Mouse (Mus musculus): ENCODE measurements around the gene Dop1b. TPM values are rescaled to one million over a fixed set of nuclear protein-coding genes. Genes with fewer than 3 reads are reported as not detected.

The Dop1b gene
- polyA plus RNA-seq, 1 experiment from 2014 or later = 30.1 TPM

DNA sequence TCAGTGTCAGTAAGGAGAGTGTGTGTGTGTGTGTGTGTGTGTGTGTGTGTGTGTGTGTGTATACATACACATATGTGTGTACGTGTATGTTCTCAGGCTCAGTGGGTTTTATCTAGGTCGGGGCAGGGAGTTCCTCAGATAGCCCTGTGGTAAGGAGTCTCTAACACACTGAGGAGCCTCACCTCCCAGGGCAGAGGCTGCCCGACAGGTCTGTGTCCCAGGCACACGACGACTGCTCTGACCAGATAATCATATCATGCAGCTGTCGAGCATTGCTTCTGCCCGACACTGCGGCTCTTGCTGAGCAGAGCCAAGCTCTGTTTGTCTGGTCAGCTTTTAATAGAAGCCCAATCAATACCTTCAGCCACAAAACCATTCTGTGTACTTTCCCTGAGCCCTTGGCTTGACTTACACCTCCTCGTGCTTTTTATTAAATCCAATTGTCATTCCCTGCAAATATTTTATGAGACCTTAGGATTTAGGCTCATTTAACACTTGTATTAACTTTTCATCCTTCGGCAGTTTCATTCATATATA is 33.2 kb downstream of the Dop1b start:
- no peaks in the 10 kb centered on the region for H3K9me3 ChIP-seq (ENCODE audit: low read length)
- H3K4me3 ChIP-seq (ENCODE audit: low read length) = no peak overlapping the region
- H3K4me2 ChIP-seq (replicated peaks; ENCODE audit: low read depth, low read length) = no peak overlapping the region
- H3K4me1 ChIP-seq (ENCODE audit: insufficient read depth, low read length) = no peaks in the 10 kb centered on the region
- ATAC-seq (ENCODE audit: low FRiP score, low TSS enrichment) = no peak
- 80% methylated on average over 10 of the region's 10 CpGs for WGBS
- no peaks in the 10 kb centered on the region for H3K27me3 ChIP-seq (ENCODE audit: insufficient read depth, low read length)
- no peak overlapping the region for H3K27ac ChIP-seq (ENCODE audit: low read length)
- no peak overlapping the region for H3K9ac ChIP-seq (replicated peaks; ENCODE audit: low read length)
- H3K36me3 ChIP-seq (ENCODE audit: insufficient read depth, low read length) = no peaks in the 10 kb centered on the region

DNA sequence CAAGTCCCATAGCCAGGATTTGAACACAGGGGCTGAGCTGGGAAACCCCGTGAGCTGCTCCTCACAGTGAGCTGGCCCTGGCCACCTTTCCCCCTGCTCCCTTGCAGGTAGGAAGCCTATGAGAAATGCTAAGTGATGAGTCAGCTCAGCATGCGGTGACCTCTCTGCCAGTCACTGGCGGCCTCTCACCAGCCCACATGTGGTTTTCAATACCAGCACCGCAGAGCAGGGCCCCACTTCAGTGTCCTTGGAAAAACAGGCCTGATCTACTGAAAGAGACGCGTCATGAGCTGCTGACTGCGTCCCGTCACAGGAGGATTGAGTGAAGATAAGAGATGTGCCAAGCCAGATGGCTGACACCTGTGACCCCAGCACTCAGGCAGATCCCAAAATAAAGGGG is 34.7 kb downstream of the Dop1b start:
- ATAC-seq (ENCODE audit: low FRiP score, low TSS enrichment) = no peak
- no peak overlapping the region for H3K27ac ChIP-seq (ENCODE audit: low read length)
- no peak overlapping the region for H3K9ac ChIP-seq (replicated peaks; ENCODE audit: low read length)
- no peaks in the 10 kb centered on the region for H3K27me3 ChIP-seq (ENCODE audit: insufficient read depth, low read length)
- H3K4me2 ChIP-seq (replicated peaks; ENCODE audit: low read depth, low read length) = no peak overlapping the region
- 83% methylated on average over 8 of the region's 8 CpGs for WGBS
- H3K4me1 ChIP-seq (ENCODE audit: insufficient read depth, low read length) = no peaks in the 10 kb centered on the region
- no peak overlapping the region for H3K4me3 ChIP-seq (ENCODE audit: low read length)
- H3K36me3 ChIP-seq (ENCODE audit: insufficient read depth, low read length) = no peaks in the 10 kb centered on the region
- no peaks in the 10 kb centered on the region for H3K9me3 ChIP-seq (ENCODE audit: low read length)

DNA sequence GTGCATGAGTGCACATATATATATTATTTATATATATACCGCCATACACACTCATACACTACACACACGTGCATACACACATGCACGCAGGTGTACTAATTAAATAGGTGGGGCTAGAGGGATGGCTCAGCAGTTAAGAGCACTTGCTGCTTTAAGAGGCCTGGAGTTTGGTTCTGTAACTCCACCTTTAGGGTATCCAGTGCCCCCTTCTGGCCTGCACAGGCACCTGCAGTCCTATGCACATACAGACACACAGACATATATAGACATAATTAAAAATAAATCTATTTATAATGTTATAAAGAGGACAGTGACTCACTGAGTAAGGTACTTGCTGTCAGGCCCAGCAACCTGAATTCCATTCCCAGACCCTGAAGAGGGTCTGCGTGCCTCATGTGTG is 35.3 kb downstream of the Dop1b start:
- Histone ChIP-seq H3K9me3 (ENCODE audit: low read length) (no peaks in the 10 kb centered on the region), H3K9ac (replicated peaks; ENCODE audit: low read length) (no peak overlapping the region), H3K27me3 (ENCODE audit: insufficient read depth, low read length) (no peaks in the 10 kb centered on the region), H3K4me1 (ENCODE audit: insufficient read depth, low read length) (no peaks in the 10 kb centered on the region), H3K36me3 (ENCODE audit: insufficient read depth, low read length) (no peaks in the 10 kb centered on the region), H3K4me2 (replicated peaks; ENCODE audit: low read depth, low read length) (no peak overlapping the region), H3K27ac (ENCODE audit: low read length) (no peak overlapping the region), H3K4me3 (ENCODE audit: low read length) (no peak overlapping the region)
- 87% methylated on average over 4 of the region's 4 CpGs for WGBS
- ATAC-seq (ENCODE audit: low FRiP score, low TSS enrichment) = no peak

DNA sequence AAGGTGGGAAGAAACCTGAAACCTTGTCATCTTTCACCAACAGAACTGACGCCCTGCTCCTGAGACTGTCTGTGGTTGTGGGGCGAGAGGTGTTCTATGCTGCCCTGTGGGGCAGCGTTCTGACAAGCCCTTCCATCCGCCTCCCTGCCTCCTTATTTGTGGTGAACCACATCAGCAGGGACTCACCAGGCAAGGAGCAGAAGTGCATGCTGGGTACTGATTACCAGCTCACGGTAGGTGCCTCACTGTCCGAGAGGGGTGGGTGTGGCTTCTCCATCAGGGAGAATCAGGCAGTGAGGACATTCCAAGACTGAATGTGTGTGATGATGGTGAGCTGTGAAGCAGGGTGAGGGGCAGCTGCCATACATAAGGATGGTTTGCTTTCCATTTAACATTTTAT is 35.7 kb downstream of the Dop1b start:
- H3K4me1 ChIP-seq (ENCODE audit: insufficient read depth, low read length) = no peaks in the 10 kb centered on the region
- H3K4me2 ChIP-seq (replicated peaks; ENCODE audit: low read depth, low read length) = no peak overlapping the region
- H3K27ac ChIP-seq (ENCODE audit: low read length) = no peak overlapping the region
- H3K9me3 ChIP-seq (ENCODE audit: low read length) = no peaks in the 10 kb centered on the region
- H3K4me3 ChIP-seq (ENCODE audit: low read length) = no peak overlapping the region
- no peaks in the 10 kb centered on the region for H3K27me3 ChIP-seq (ENCODE audit: insufficient read depth, low read length)
- 68% methylated on average over 6 of the region's 6 CpGs for WGBS
- no peak for ATAC-seq (ENCODE audit: low FRiP score, low TSS enrichment)
- no peaks in the 10 kb centered on the region for H3K36me3 ChIP-seq (ENCODE audit: insufficient read depth, low read length)
- H3K9ac ChIP-seq (replicated peaks; ENCODE audit: low read length) = no peak overlapping the region

DNA sequence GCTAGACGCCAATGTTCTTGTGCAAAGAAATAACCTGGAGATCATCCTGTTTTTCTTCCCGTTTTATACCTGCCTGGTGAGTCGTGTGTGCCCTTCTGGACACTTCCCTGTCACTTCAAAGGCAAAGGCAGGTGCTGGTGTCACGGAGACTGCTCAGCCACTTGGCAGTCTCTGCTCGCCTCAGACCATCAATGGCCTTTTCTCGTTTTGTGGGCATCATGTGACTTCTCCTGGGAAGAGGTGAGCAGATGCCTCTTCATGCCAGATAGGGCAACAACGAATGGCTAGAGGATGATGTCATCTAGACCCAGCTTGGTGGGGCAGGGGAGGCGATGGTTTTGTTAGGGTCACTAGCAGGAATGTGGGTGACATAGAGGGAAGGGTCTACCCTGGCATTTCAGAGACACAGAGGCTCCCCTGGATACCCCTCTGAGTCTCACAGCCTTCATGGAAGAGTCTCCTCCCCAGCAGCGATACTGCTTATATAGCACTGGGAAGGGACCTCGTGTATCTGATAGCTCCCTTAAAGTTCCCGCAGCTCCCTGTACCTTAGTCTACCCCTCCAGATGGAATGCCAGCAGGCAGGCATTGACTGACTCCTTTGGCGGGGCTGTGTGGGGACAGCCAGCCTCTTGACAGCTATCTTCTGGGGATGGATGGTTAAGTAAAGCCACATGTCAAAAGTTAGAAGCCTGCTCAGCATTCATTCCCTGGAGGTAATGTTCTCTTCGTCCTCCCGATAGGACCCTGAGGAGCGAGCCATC is 37.6 kb downstream of the Dop1b start:
- no peak for ATAC-seq (ENCODE audit: low FRiP score, low TSS enrichment)
- Histone ChIP-seq H3K9ac (replicated peaks; ENCODE audit: low read length) (no peak overlapping the region), H3K4me1 (ENCODE audit: insufficient read depth, low read length) (no peaks in the 10 kb centered on the region), H3K4me3 (ENCODE audit: low read length) (no peak overlapping the region), H3K27me3 (ENCODE audit: insufficient read depth, low read length) (no peaks in the 10 kb centered on the region), H3K9me3 (ENCODE audit: low read length) (no peaks in the 10 kb centered on the region), H3K36me3 (ENCODE audit: insufficient read depth, low read length) (no peaks in the 10 kb centered on the region; the same call in 1 of the 2 replicates), H3K4me2 (replicated peaks; ENCODE audit: low read depth, low read length) (no peak overlapping the region), H3K27ac (ENCODE audit: low read length) (no peak overlapping the region)
- WGBS = 75% methylated on average over 15 of the region's 15 CpGs

DNA sequence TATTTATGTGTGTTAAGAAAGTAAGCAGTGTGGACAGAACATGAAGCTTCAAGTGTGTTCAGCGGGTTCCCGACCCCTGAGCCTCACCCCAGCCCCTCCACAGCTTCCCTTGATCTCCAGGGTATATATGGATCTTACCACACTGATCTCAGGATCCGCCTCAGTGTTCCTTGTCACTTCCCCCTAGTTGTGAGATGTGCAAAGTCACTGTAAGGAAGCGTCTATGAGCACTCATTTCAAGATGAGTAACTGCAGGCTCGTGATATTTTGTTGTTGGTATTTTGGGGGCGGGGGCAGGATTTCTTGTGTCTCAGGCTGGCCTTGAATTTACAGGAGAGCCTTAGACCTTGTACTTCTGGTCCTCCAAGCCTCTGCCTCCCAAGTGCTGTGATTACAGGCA is 38.8 kb downstream of the Dop1b start:
- 58% methylated on average over 6 of the region's 6 CpGs for WGBS
- no peaks in the 10 kb centered on the region for H3K27me3 ChIP-seq (ENCODE audit: insufficient read depth, low read length)
- H3K36me3 ChIP-seq (ENCODE audit: insufficient read depth, low read length) = no peaks in the 10 kb centered on the region; the same call in 1 of the 2 replicates
- H3K4me3 ChIP-seq (ENCODE audit: low read length) = no peak overlapping the region
- no peak overlapping the region for H3K9ac ChIP-seq (replicated peaks; ENCODE audit: low read length)
- H3K4me1 ChIP-seq (ENCODE audit: insufficient read depth, low read length) = no peaks in the 10 kb centered on the region
- H3K4me2 ChIP-seq (replicated peaks; ENCODE audit: low read depth, low read length) = no peak overlapping the region
- H3K9me3 ChIP-seq (ENCODE audit: low read length) = no peaks in the 10 kb centered on the region
- no peak overlapping the region for H3K27ac ChIP-seq (ENCODE audit: low read length)
- no peak for ATAC-seq (ENCODE audit: low FRiP score, low TSS enrichment)

DNA sequence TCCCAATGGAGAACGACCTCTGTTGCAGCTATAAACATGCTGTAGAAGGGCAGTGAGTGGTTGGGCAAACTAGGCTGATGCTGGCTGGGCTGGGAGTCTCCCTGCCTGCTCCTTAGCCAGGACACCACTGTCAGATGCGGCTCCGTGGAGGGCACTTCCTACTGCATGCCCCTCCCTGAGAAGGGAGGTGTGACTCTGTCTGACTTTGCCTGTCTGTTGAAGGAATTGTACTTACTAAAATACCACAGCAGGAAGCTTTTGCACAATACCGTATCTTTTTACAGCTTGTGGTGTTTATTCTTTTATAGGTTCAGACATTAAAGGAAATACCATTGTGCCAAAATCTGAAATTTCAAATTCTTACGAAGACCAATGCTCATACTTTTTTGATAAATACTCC is 40.1 kb downstream of the Dop1b start:
- no peaks in the 10 kb centered on the region for H3K27me3 ChIP-seq (ENCODE audit: insufficient read depth, low read length)
- no peaks in the 10 kb centered on the region for H3K9me3 ChIP-seq (ENCODE audit: low read length)
- no peak overlapping the region for H3K9ac ChIP-seq (replicated peaks; ENCODE audit: low read length)
- no peak for ATAC-seq (ENCODE audit: low FRiP score, low TSS enrichment)
- no peak overlapping the region for H3K4me3 ChIP-seq (ENCODE audit: low read length)
- no peak overlapping the region for H3K4me2 ChIP-seq (replicated peaks; ENCODE audit: low read depth, low read length)
- H3K36me3 ChIP-seq (ENCODE audit: insufficient read depth, low read length) = no peaks in the 10 kb centered on the region; the same call in 1 of the 2 replicates
- no peaks in the 10 kb centered on the region for H3K4me1 ChIP-seq (ENCODE audit: insufficient read depth, low read length)
- H3K27ac ChIP-seq (ENCODE audit: low read length) = no peak overlapping the region
- WGBS = 45% methylated on average over 5 of the region's 5 CpGs

DNA sequence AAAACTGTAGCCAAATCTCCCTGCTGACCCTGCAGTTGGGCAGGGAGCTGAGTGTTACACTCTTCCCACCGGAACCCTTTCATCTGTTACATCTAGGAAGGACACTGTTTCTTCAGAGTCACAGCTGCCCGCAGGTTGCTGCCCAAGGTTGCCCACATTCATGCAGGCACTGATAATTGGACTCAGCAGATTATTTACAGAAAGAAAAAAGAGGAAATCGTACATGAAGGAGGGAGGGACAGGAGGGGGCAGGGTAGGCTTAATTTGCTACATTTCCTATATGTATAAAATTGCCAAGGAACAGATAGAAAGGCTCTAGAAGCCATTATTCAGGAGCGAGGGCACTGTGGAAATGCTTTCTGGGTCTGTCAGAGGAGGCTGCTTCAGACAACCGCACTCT is 44.9 kb downstream of the Dop1b start:
- Histone ChIP-seq H3K27me3 (ENCODE audit: insufficient read depth, low read length) (no peaks in the 10 kb centered on the region), H3K27ac (ENCODE audit: low read length) (no peak overlapping the region), H3K4me1 (ENCODE audit: insufficient read depth, low read length) (no peaks in the 10 kb centered on the region), H3K36me3 (ENCODE audit: insufficient read depth, low read length) (peaks cover 2% of the 10 kb centered on the region; the same call in 1 of the 2 replicates), H3K9ac (replicated peaks; ENCODE audit: low read length) (no peak overlapping the region), H3K9me3 (ENCODE audit: low read length) (no peaks in the 10 kb centered on the region), H3K4me3 (ENCODE audit: low read length) (no peak overlapping the region), H3K4me2 (replicated peaks; ENCODE audit: low read depth, low read length) (no peak overlapping the region)
- ATAC-seq (ENCODE audit: low FRiP score, low TSS enrichment) = no peak
- 86% methylated on average over 5 of the region's 5 CpGs for WGBS

DNA sequence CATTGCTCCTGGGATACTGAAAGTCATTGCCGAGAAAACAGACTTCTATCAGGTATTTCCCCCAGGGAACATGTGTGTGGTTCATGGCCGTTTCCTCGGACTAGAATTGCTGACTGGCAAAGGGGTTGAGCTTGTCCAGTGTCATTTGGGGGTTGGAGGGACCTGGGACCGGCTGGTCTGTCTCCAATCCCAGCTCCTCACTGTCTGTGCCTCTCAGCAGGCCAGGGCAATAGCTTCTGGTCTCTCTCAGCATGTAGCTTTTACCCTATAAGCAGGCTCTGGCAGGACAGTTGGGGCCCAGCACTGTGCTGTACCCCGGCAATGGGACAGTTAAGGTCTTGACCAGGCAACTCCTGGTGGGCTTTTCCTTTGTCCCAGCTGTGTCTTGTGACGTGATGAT is 51.7 kb downstream of the Dop1b start:
- H3K36me3 ChIP-seq (ENCODE audit: insufficient read depth, low read length) = peaks cover 9% of the 10 kb centered on the region; the same call in 1 of the 2 replicates
- H3K9ac ChIP-seq (replicated peaks; ENCODE audit: low read length) = no peak overlapping the region
- H3K4me1 ChIP-seq (ENCODE audit: insufficient read depth, low read length) = no peaks in the 10 kb centered on the region
- H3K4me2 ChIP-seq (replicated peaks; ENCODE audit: low read depth, low read length) = no peak overlapping the region
- H3K4me3 ChIP-seq (ENCODE audit: low read length) = no peak overlapping the region
- H3K27ac ChIP-seq (ENCODE audit: low read length) = no peak overlapping the region
- no peaks in the 10 kb centered on the region for H3K27me3 ChIP-seq (ENCODE audit: insufficient read depth, low read length)
- ATAC-seq (ENCODE audit: low FRiP score, low TSS enrichment) = no peak
- H3K9me3 ChIP-seq (ENCODE audit: low read length) = no peaks in the 10 kb centered on the region
- WGBS = 70% methylated on average over 6 of the region's 6 CpGs

DNA sequence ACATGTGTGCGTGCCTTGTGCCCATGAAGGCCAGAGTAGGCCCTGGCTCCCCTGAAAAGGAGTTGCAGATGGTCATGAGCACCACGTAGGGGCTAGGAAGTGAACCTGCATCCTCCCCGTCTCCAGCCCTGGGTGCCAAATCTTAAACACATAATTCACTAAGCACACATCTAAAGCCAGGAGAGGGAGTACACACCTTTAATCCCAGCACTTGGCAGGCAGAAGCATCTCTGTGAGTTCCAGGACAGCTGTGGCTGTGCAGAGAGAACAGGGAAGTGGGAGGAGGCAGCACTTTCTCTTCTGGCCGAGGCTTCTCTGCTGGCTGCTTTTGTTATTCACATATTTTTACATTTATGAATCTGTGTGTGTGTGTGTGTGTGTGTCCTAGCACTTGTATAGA is 52.9 kb downstream of the Dop1b start:
- no peak for ATAC-seq (ENCODE audit: low FRiP score, low TSS enrichment)
- no peak overlapping the region for H3K9ac ChIP-seq (replicated peaks; ENCODE audit: low read length)
- no peaks in the 10 kb centered on the region for H3K27me3 ChIP-seq (ENCODE audit: insufficient read depth, low read length)
- no peak overlapping the region for H3K4me3 ChIP-seq (ENCODE audit: low read length)
- H3K36me3 ChIP-seq (ENCODE audit: insufficient read depth, low read length) = peaks cover 9% of the 10 kb centered on the region; the same call in 1 of the 2 replicates
- no peak overlapping the region for H3K27ac ChIP-seq (ENCODE audit: low read length)
- no peaks in the 10 kb centered on the region for H3K9me3 ChIP-seq (ENCODE audit: low read length)
- no peak overlapping the region for H3K4me2 ChIP-seq (replicated peaks; ENCODE audit: low read depth, low read length)
- H3K4me1 ChIP-seq (ENCODE audit: insufficient read depth, low read length) = peaks cover 3% of the 10 kb centered on the region; the same call in 1 of the 2 replicates
- WGBS = 64% methylated on average over 4 of the region's 4 CpGs
